Mouse (Mus musculus) kidney, embryonic 16.5 days (tissue): ENCODE data around the gene C1qb. TPM values are rescaled to one million over a fixed set of nuclear protein-coding genes. Genes with fewer than 3 reads are reported as not detected.

Experiments used
- ATAC-seq: fragments of 200-750 bp; cut with Nextera tagmentation; 2 replicates; pipeline ENCODE4 v1.8.0; 2017; ENCODE audit warnings: moderate TSS enrichment; ENCODE audit not compliant: low FRiP score, low TSS enrichment
- H3K27ac ChIP-seq: fragments of 300-500 bp; sonication (generic); 2 replicates; pipeline ENCODE4 v1.5.1; 2014; ENCODE audit warnings: low read length
- H3K27me3 ChIP-seq: fragments of 300-500 bp; sonication (generic); 2 replicates; pipeline ENCODE4 v1.6.1; 2014; ENCODE audit warnings: low read length, control low read depth, mixed read lengths; ENCODE audit not compliant: insufficient read depth
- H3K36me3 ChIP-seq: fragments of 300-500 bp; sonication (generic); 2 replicates; pipeline ENCODE4 v1.6.1; 2014; ENCODE audit warnings: low read length, control low read depth, mixed read lengths; ENCODE audit not compliant: insufficient read depth
- H3K4me1 ChIP-seq: fragments of 300-500 bp; sonication (generic); 2 replicates; pipeline ENCODE4 v1.6.1; 2014; ENCODE audit warnings: low read length, control low read depth, mixed read lengths; ENCODE audit not compliant: insufficient read depth
- H3K4me2 ChIP-seq: fragments of 300-500 bp; sonication (generic); replicated peaks from 2 replicates; pipeline ENCODE4 v1.6.1; 2014; ENCODE audit warnings: low read depth, low read length
- H3K4me3 ChIP-seq: fragments of 300-500 bp; sonication (generic); 2 replicates; pipeline ENCODE4 v1.5.1; 2014; ENCODE audit warnings: mild to moderate bottlenecking, low read length
- H3K9ac ChIP-seq: fragments of 300-500 bp; sonication (generic); replicated peaks from 2 replicates; pipeline ENCODE4 v1.6.1; 2014; ENCODE audit warnings: low read length
- H3K9me3 ChIP-seq: fragments of 300-500 bp; sonication (generic); 2 replicates; pipeline ENCODE4 v1.6.1; 2016; ENCODE audit warnings: low read length, control low read depth
- WGBS: fragments of 180-500 bp; shearing (Covaris S2); extraction: QIAGEN DNeasy Blood & Tissue Kit; methylation state at CpG from one replicate; pipeline ENCODE4 v1.1.7; 2014; 5-methylcytosine and 5-hydroxymethylcytosine counted together
- polyA plus RNA-seq: library from polyadenylated mRNA; unstranded; fragments of >200 nt; fragmentation: Nextera tagmentation; extraction: Ambion mirVana; gene quantifications from 2 replicates; pipeline ENCODE4 v1.2.1, GENCODE M21; 2015

C1qb gene
- polyA plus RNA-seq, 1 experiment from 2014 or later, result 40.1 TPM

GRCm38 (mm10) chr4:136830272-136830823 lies 55.6 kb downstream of the C1qb start:
- Histone ChIP-seq H3K9me3 (no peaks in the 10 kb centered on the region), H3K27me3 (peaks cover 12% of the 10 kb centered on the region; the same call in 1 of the 2 replicates), H3K9ac (no peak overlapping the region), H3K36me3 (no peaks in the 10 kb centered on the region), H3K4me3 (no peak overlapping the region), H3K4me1 (peaks cover 49% of the 10 kb centered on the region), H3K27ac (no peak overlapping the region), H3K4me2 (peak overlapping the region; percentile 28)
- ATAC-seq, result 0 out of 2 replicates have a peak, but pooled peaks have one; percentile 23
- WGBS, result 50% methylated on average over 9 of the region's 9 CpGs

Other genes with a start within 250 kb of the C1qb start
- 3.4 and 3.6 TPM in 2 replicates for gene Ephb2, start 50.2 kb downstream of the C1qb start, polyA plus RNA-seq
- 14.7 and 17.9 TPM in 2 replicates for gene C1qc, start 6.9 kb upstream of the C1qb start, polyA plus RNA-seq
- 21.9 and 26.4 TPM in 2 replicates for gene C1qa, start 12.6 kb upstream of the C1qb start, polyA plus RNA-seq
- 0.06 and 0.50 TPM in 2 replicates for gene Epha8, start 70.6 kb upstream of the C1qb start, polyA plus RNA-seq
- 4.9 and 5.6 TPM in 2 replicates for gene Zbtb40, start 162.6 kb upstream of the C1qb start, polyA plus RNA-seq